Mouse (Mus musculus) megakaryocyte, embryonic 14.5 days (primary cell): ENCODE measurements around the gene Six5. TPM values are rescaled to one million over a fixed set of nuclear protein-coding genes. Genes with fewer than 3 reads are reported as not detected.

ENCODE experiments used
- H3K27me3 ChIP-seq: replicated peaks from 2 replicates; pipeline ENCODE3; 2012; ENCODE audit warnings: inconsistent platforms
- H3K36me3 ChIP-seq: replicated peaks from 2 replicates; pipeline ENCODE3; 2012; ENCODE audit warnings: low read length, inconsistent platforms, mixed read lengths
- H3K4me1 ChIP-seq: 2 replicates; pipeline ENCODE4 v1.6.1; 2012; ENCODE audit warnings: inconsistent platforms
- H3K4me3 ChIP-seq: replicated peaks from 2 replicates; pipeline ENCODE3; 2012; ENCODE audit warnings: moderate library complexity, mild to moderate bottlenecking, inconsistent platforms
- H3K9me3 ChIP-seq: 2 replicates; pipeline ENCODE4 v1.6.1; 2012; ENCODE audit warnings: inconsistent platforms
- FLI1 ChIP-seq: IDR thresholded peaks from 2 replicates; pipeline ENCODE4 v1.6.1; 2012; ENCODE audit warnings: low read length, inconsistent platforms, mixed read lengths
- GATA1 ChIP-seq: IDR thresholded peaks from 3 replicates; pipeline ENCODE4 v1.6.1; 2012; ENCODE audit warnings: mixed read lengths, low read length, inconsistent platforms, borderline replicate concordance
- polyA plus RNA-seq: library from polyadenylated mRNA; stranded (reverse); fragments of >175 nt; gene quantifications from 2 replicates; pipeline ENCODE4 v1.2.3, GENCODE M21; 2012; ENCODE audit warnings: low replicate concordance; ENCODE audit not compliant: insufficient read depth

The Six5 gene
- polyA plus RNA-seq, 1 experiment = 11.5 TPM

- no peaks in the 10 kb centered on the region for H3K9me3 ChIP-seq
- H3K27me3 ChIP-seq = peaks cover 38% of the 10 kb centered on the region
- peaks cover 73% of the 10 kb centered on the region for H3K4me1 ChIP-seq
- H3K36me3 ChIP-seq = peaks cover 21% of the 10 kb centered on the region
- peak overlapping the region; percentile 93 for H3K4me3 ChIP-seq
- no peak for TF ChIP-seq GATA1
- no peak for TF ChIP-seq FLI1
Observed at GRCm38 (mm10) chr7:19095751-19096110, 1.3 kb downstream of the Six5 start.

GRCm38 (mm10) chr7:19096421-19096976 lies 2.1 kb downstream of the Six5 start:
- no peak for TF ChIP-seq FLI1
- TF ChIP-seq GATA1 = no peak
- H3K27me3 ChIP-seq = peaks cover 37% of the 10 kb centered on the region
- no peaks in the 10 kb centered on the region for H3K9me3 ChIP-seq
- H3K4me3 ChIP-seq = peak overlapping the region; percentile 93
- H3K36me3 ChIP-seq = peaks cover 21% of the 10 kb centered on the region
- peaks cover 76% of the 10 kb centered on the region for H3K4me1 ChIP-seq

GRCm38 (mm10) chr7:19097217-19097616 lies 2.8 kb downstream of the Six5 start:
- Histone ChIP-seq H3K27me3 (peaks cover 36% of the 10 kb centered on the region), H3K4me1 (peaks cover 77% of the 10 kb centered on the region), H3K36me3 (peaks cover 21% of the 10 kb centered on the region), H3K9me3 (no peaks in the 10 kb centered on the region), H3K4me3 (peak overlapping the region; percentile 64)
- TF ChIP-seq FLI1 = no peak
- no peak for TF ChIP-seq GATA1

- peaks cover 36% of the 10 kb centered on the region for H3K27me3 ChIP-seq
- H3K9me3 ChIP-seq = no peaks in the 10 kb centered on the region
- H3K4me3 ChIP-seq = peak overlapping the region; percentile 19
- TF ChIP-seq FLI1 (no peak), GATA1 (no peak)
- H3K4me1 ChIP-seq = peaks cover 77% of the 10 kb centered on the region
- peaks cover 21% of the 10 kb centered on the region for H3K36me3 ChIP-seq
Observed at GRCm38 (mm10) chr7:19097863-19098262, 3.5 kb downstream of the Six5 start.

- peaks cover 45% of the 10 kb centered on the region for H3K27me3 ChIP-seq
- TF ChIP-seq FLI1 (no peak), GATA1 (no peak)
- peaks cover 21% of the 10 kb centered on the region for H3K36me3 ChIP-seq
Observed at GRCm38 (mm10) chr7:19098811-19099210, 4.4 kb downstream of the Six5 start.

GRCm38 (mm10) chr7:19100290-19100689 lies 5.9 kb downstream of the Six5 start:
- Histone ChIP-seq H3K9me3 (no peaks in the 10 kb centered on the region), H3K36me3 (peaks cover 21% of the 10 kb centered on the region), H3K4me3 (no peak overlapping the region), H3K27me3 (peaks cover 59% of the 10 kb centered on the region), H3K4me1 (peaks cover 84% of the 10 kb centered on the region)
- no peak for TF ChIP-seq GATA1
- TF ChIP-seq FLI1 = no peak

More at GRCm38 (mm10) chr7:19098811-19099210, 4.4 kb downstream of the Six5 start:
- Histone ChIP-seq H3K4me3 (no peak overlapping the region), H3K4me1 (peaks cover 79% of the 10 kb centered on the region), H3K9me3 (no peaks in the 10 kb centered on the region)

- TF ChIP-seq FLI1 = no peak
- no peak for TF ChIP-seq GATA1
- no peaks in the 10 kb centered on the region for H3K9me3 ChIP-seq
- peaks cover 62% of the 10 kb centered on the region for H3K4me1 ChIP-seq
- H3K4me3 ChIP-seq = no peak overlapping the region
- no peaks in the 10 kb centered on the region for H3K36me3 ChIP-seq
- peaks cover 66% of the 10 kb centered on the region for H3K27me3 ChIP-seq
Observed at GRCm38 (mm10) chr7:19103741-19104140, 9.3 kb downstream of the Six5 start.

GRCm38 (mm10) chr7:19104486-19104885 lies 10.1 kb downstream of the Six5 start:
- Histone ChIP-seq H3K9me3 (no peaks in the 10 kb centered on the region), H3K4me3 (no peak overlapping the region), H3K4me1 (peaks cover 60% of the 10 kb centered on the region), H3K27me3 (peaks cover 63% of the 10 kb centered on the region), H3K36me3 (no peaks in the 10 kb centered on the region)
- TF ChIP-seq GATA1 (no peak), FLI1 (no peak)

GRCm38 (mm10) chr7:19107436-19107835 lies 13.0 kb downstream of the Six5 start:
- H3K9me3 ChIP-seq = no peaks in the 10 kb centered on the region
- peaks cover 70% of the 10 kb centered on the region for H3K4me1 ChIP-seq
- TF ChIP-seq FLI1 (no peak), GATA1 (no peak)
- H3K36me3 ChIP-seq = no peaks in the 10 kb centered on the region
- no peak overlapping the region for H3K4me3 ChIP-seq
- peaks cover 46% of the 10 kb centered on the region for H3K27me3 ChIP-seq

GRCm38 (mm10) chr7:19109565-19109964 lies 15.2 kb downstream of the Six5 start:
- Histone ChIP-seq H3K36me3 (no peaks in the 10 kb centered on the region), H3K27me3 (peaks cover 28% of the 10 kb centered on the region), H3K4me3 (no peak overlapping the region), H3K4me1 (peaks cover 63% of the 10 kb centered on the region), H3K9me3 (no peaks in the 10 kb centered on the region)
- TF ChIP-seq FLI1 (no peak), GATA1 (no peak)

GRCm38 (mm10) chr7:19118028-19118771 lies 23.8 kb downstream of the Six5 start, which contains the start of gene Gm4969:
Gene Gm4969, minus strand, starts transcription at chr7:19118368.
- Histone ChIP-seq H3K9me3 (peaks cover 9% of the 10 kb centered on the region), H3K27me3 (no peaks in the 10 kb centered on the region), H3K36me3 (peaks cover 8% of the 10 kb centered on the region), H3K4me3 (peak within 1 kb of the TSS; percentile 97), H3K4me1 (peaks cover 34% of the 10 kb centered on the region)
- no peak for TF ChIP-seq FLI1
- no peak for TF ChIP-seq GATA1
